Mouse (Mus musculus): ENCODE results near the gene Tshz2.
"Not testable (repeated sequence)": the region's sequence is repeated elsewhere in the genome, so short reads cannot be mapped to it uniquely, and the experiment has no call there.

Tshz2 gene

GRCm38 (mm10) chr2:169760117-169760516 lies 127.3 kb downstream of the Tshz2 start:
- DNase-seq: peak; percentile 19

- DNase-seq: no peak
These were observed 128.9 kb downstream of the Tshz2 start for GRCm38 (mm10) chr2:169761726-169762125.

- no peak for DNase-seq
These were observed 129.5 kb downstream of the Tshz2 start for GRCm38 (mm10) chr2:169762301-169762700.

GRCm38 (mm10) chr2:169763716-169764115 lies 130.9 kb downstream of the Tshz2 start:
- no peak for DNase-seq

GRCm38 (mm10) chr2:169766247-169766646 lies 133.4 kb downstream of the Tshz2 start:
- no peak for DNase-seq

- no peak for DNase-seq
These were observed 134.5 kb downstream of the Tshz2 start for GRCm38 (mm10) chr2:169767281-169767680.

- DNase-seq: no peak
These were observed 142.3 kb downstream of the Tshz2 start for GRCm38 (mm10) chr2:169775078-169775477.

- DNase-seq: no peak
These were observed 144.4 kb downstream of the Tshz2 start for GRCm38 (mm10) chr2:169777242-169777641.

- no peak for DNase-seq
These were observed 145.0 kb downstream of the Tshz2 start for GRCm38 (mm10) chr2:169777764-169778163.

- DNase-seq: no peak
These were observed 146.0 kb downstream of the Tshz2 start for GRCm38 (mm10) chr2:169778740-169779345.

GRCm38 (mm10) chr2:169781671-169782070 lies 148.9 kb downstream of the Tshz2 start:
- not testable (repeated sequence) for DNase-seq

GRCm38 (mm10) chr2:169782874-169783680 lies 150.3 kb downstream of the Tshz2 start:
- DNase-seq: no peak

GRCm38 (mm10) chr2:169783681-169784033 lies 150.8 kb downstream of the Tshz2 start:
- DNase-seq: no peak

- DNase-seq: no peak
These were observed 154.6 kb downstream of the Tshz2 start for GRCm38 (mm10) chr2:169787381-169787780.

- DNase-seq: no peak
These were observed 155.1 kb downstream of the Tshz2 start for GRCm38 (mm10) chr2:169787906-169788305.

- peak; percentile 77 for DNase-seq
These were observed 157.8 kb downstream of the Tshz2 start for GRCm38 (mm10) chr2:169790439-169791131.

- DNase-seq: no peak
These were observed 159.9 kb downstream of the Tshz2 start for GRCm38 (mm10) chr2:169792706-169793105.

- DNase-seq: no peak
These were observed 169.4 kb downstream of the Tshz2 start for GRCm38 (mm10) chr2:169802241-169802640.

GRCm38 (mm10) chr2:169804380-169804779 lies 171.6 kb downstream of the Tshz2 start:
- DNase-seq: no peak

- DNase-seq: no peak
These were observed 172.7 kb downstream of the Tshz2 start for GRCm38 (mm10) chr2:169805545-169805944.

- no peak for DNase-seq
These were observed 178.8 kb downstream of the Tshz2 start for GRCm38 (mm10) chr2:169811589-169811988.

GRCm38 (mm10) chr2:169812055-169812454 lies 179.2 kb downstream of the Tshz2 start:
- no peak for DNase-seq

GRCm38 (mm10) chr2:169812940-169813339 lies 180.1 kb downstream of the Tshz2 start:
- no peak for DNase-seq

GRCm38 (mm10) chr2:169814351-169814750 lies 181.5 kb downstream of the Tshz2 start:
- no peak for DNase-seq

All from thymus, postnatal 14 days (tissue).